Mouse (Mus musculus) limb, embryonic 14.5 days (tissue): ENCODE measurements around the gene Qrich2. TPM values are rescaled to one million over a fixed set of nuclear protein-coding genes. Genes with fewer than 3 reads are reported as not detected.

Experiments
- ATAC-seq: fragments of 200-750 bp; cut with Nextera tagmentation; 2 replicates; pipeline ENCODE4 v1.8.0; 2017; ENCODE audit warnings: low read depth, moderate number of reproducible peaks, moderate TSS enrichment; ENCODE audit not compliant: low FRiP score
- DNase-seq: peaks from one replicate; pipeline ENCODE4 v3.0.0-alpha.2; 2015; ENCODE audit warnings: low spot score
- H3K27ac ChIP-seq: fragments of 300-500 bp; sonication (generic); replicated peaks from 2 replicates; pipeline ENCODE4 v1.5.1; 2014; ENCODE audit warnings: low read depth, mild to moderate bottlenecking, low read length, moderate library complexity, mixed read lengths
- H3K27me3 ChIP-seq: fragments of 300-500 bp; sonication (generic); 2 replicates; pipeline ENCODE4 v1.6.1; 2014; ENCODE audit warnings: low read length, mixed read lengths; ENCODE audit not compliant: control insufficient read depth, insufficient read depth
- H3K36me3 ChIP-seq: fragments of 300-500 bp; sonication (generic); 2 replicates; pipeline ENCODE4 v1.6.1; 2014; ENCODE audit warnings: mild to moderate bottlenecking, low read length, moderate library complexity, mixed read lengths; ENCODE audit not compliant: control insufficient read depth, insufficient read depth
- H3K4me1 ChIP-seq: fragments of 300-500 bp; sonication (generic); 2 replicates; pipeline ENCODE4 v1.6.1; 2014; ENCODE audit warnings: antibody characterized with exemption, low read length, mixed read lengths; ENCODE audit not compliant: control insufficient read depth, insufficient read depth
- H3K4me2 ChIP-seq: fragments of 300-500 bp; sonication (generic); replicated peaks from 2 replicates; pipeline ENCODE4 v1.6.1; 2014; ENCODE audit warnings: low read depth, mild to moderate bottlenecking, low read length, moderate library complexity; ENCODE audit not compliant: severe bottlenecking
- H3K4me3 ChIP-seq: fragments of 300-500 bp; sonication (generic); replicated peaks from 2 replicates; pipeline ENCODE4 v1.5.1; 2014; ENCODE audit warnings: low read length
- H3K9ac ChIP-seq: fragments of 300-500 bp; sonication (generic); 2 replicates; pipeline ENCODE4 v1.6.1; 2014; ENCODE audit warnings: mild to moderate bottlenecking, low read depth, low read length, moderate library complexity; ENCODE audit not compliant: severe bottlenecking
- H3K9me3 ChIP-seq: fragments of 300-500 bp; sonication (generic); 2 replicates; pipeline ENCODE4 v1.6.1; 2016; ENCODE audit warnings: low read length; ENCODE audit not compliant: control insufficient read depth
- POLR2A ChIP-seq: fragments of 200-500 bp; IDR thresholded peaks from 2 replicates; pipeline ENCODE4 v1.8.0; 2012; ENCODE audit warnings: inconsistent platforms, mild to moderate bottlenecking, moderate library complexity, borderline replicate concordance; ENCODE audit not compliant: insufficient read depth, insufficient read length; ENCODE audit errors: extremely low read depth
- WGBS: fragments of 180-500 bp; shearing (Covaris S2); extraction: QIAGEN DNeasy Blood & Tissue Kit; methylation state at CpG from one replicate; pipeline ENCODE4 v1.1.7; 2014; 5-methylcytosine and 5-hydroxymethylcytosine counted together
- polyA plus RNA-seq, 2 experiments: library from polyadenylated mRNA; depleted of rRNA in 1 of 2; stranded (reverse) in 1 of 2; unstranded in 1 of 2; fragments of >200 nt; fragmentation: Nextera tagmentation in 1 of 2; extraction: Ambion mirVana in 1 of 2; gene quantifications; 2 replicates each; pipeline versions ENCODE4 v1.2.1 to v1.2.3; 2012 to 2014

Qrich2 gene
- polyA plus RNA-seq, 2 experiments = 0.17 to 0.33 TPM

- Histone ChIP-seq H3K4me1 (no peaks in the 10 kb centered on the region), H3K4me3 (no peak overlapping the region), H3K36me3 (no peaks in the 10 kb centered on the region), H3K9me3 (no peaks in the 10 kb centered on the region), H3K9ac (no peak overlapping the region), H3K27me3 (no peaks in the 10 kb centered on the region), H3K27ac (no peak overlapping the region), H3K4me2 (no peak overlapping the region)
- ATAC-seq (no peak), DNase-seq (no peak)
- TF ChIP-seq POLR2A = no peak
- WGBS = 87% methylated on average over 6 of the region's 8 CpGs
Observed at GRCm38 (mm10) chr11:116456234-116456633, 9.8 kb downstream of the Qrich2 start.

GRCm38 (mm10) chr11:116453889-116454288 lies 12.2 kb downstream of the Qrich2 start:
- Histone ChIP-seq H3K4me3 (no peak overlapping the region), H3K27ac (no peak overlapping the region), H3K36me3 (no peaks in the 10 kb centered on the region), H3K27me3 (no peaks in the 10 kb centered on the region), H3K9me3 (no peaks in the 10 kb centered on the region), H3K9ac (no peak overlapping the region), H3K4me1 (no peaks in the 10 kb centered on the region), H3K4me2 (no peak overlapping the region)
- no peak for ATAC-seq
- no peak for DNase-seq
- 97% methylated on average over 10 of the region's 10 CpGs for WGBS
- no peak for TF ChIP-seq POLR2A

- DNase-seq (no peak), ATAC-seq (no peak)
- Histone ChIP-seq H3K4me1 (no peaks in the 10 kb centered on the region), H3K9ac (no peak overlapping the region), H3K27me3 (peaks cover 11% of the 10 kb centered on the region), H3K27ac (no peak overlapping the region), H3K9me3 (no peaks in the 10 kb centered on the region), H3K4me2 (no peak overlapping the region), H3K4me3 (no peak overlapping the region), H3K36me3 (no peaks in the 10 kb centered on the region)
- WGBS = 91% methylated on average over 3 of the region's 3 CpGs
- TF ChIP-seq POLR2A = no peak
Observed at GRCm38 (mm10) chr11:116449341-116449740, 16.7 kb downstream of the Qrich2 start.

GRCm38 (mm10) chr11:116447822-116448221 lies 18.2 kb downstream of the Qrich2 start:
- Histone ChIP-seq H3K27ac (no peak overlapping the region), H3K4me3 (no peak overlapping the region), H3K9me3 (no peaks in the 10 kb centered on the region), H3K27me3 (peaks cover 11% of the 10 kb centered on the region), H3K4me2 (no peak overlapping the region), H3K4me1 (no peaks in the 10 kb centered on the region), H3K36me3 (no peaks in the 10 kb centered on the region), H3K9ac (no peak overlapping the region)
- DNase-seq (no peak), ATAC-seq (no peak)
- no peak for TF ChIP-seq POLR2A
- WGBS = 64% methylated on average over 5 of the region's 5 CpGs

GRCm38 (mm10) chr11:116446308-116446887 lies 19.6 kb downstream of the Qrich2 start:
- TF ChIP-seq POLR2A = no peak
- DNase-seq (no peak), ATAC-seq (no peak)
- Histone ChIP-seq H3K4me3 (no peak overlapping the region), H3K9ac (no peak overlapping the region), H3K4me1 (no peaks in the 10 kb centered on the region), H3K27me3 (peaks cover 11% of the 10 kb centered on the region), H3K9me3 (no peaks in the 10 kb centered on the region), H3K4me2 (no peak overlapping the region), H3K27ac (no peak overlapping the region), H3K36me3 (no peaks in the 10 kb centered on the region)
- 10% methylated on average over 19 of the region's 19 CpGs for WGBS
